Mouse (Mus musculus) heart, adult 2 months (tissue): ENCODE results near the gene Cdh26. TPM values are rescaled to one million over a fixed set of nuclear protein-coding genes. Genes with fewer than 3 reads are reported as not detected.

Experiments used
- DNase-seq, 2 experiments: peaks; one replicate each; pipeline ENCODE4 v3.0.0; 2021
- H3K27ac ChIP-seq: fragments of 200-600 bp; 2 replicates; pipeline ENCODE4 v1.8.1; 2022
- H3K27me3 ChIP-seq: fragments of 200-500 bp; 2 replicates; pipeline ENCODE4 v1.6.1; 2012; ENCODE audit warnings: mild to moderate bottlenecking, low read length, inconsistent platforms, mixed read lengths; ENCODE audit not compliant: control insufficient read depth, insufficient read depth
- H3K36me3 ChIP-seq: fragments of 200-500 bp; 2 replicates; pipeline ENCODE4 v1.6.1; 2012; ENCODE audit warnings: low read length, inconsistent platforms; ENCODE audit not compliant: control insufficient read depth, insufficient read depth
- H3K4me1 ChIP-seq: fragments of 200-500 bp; 2 replicates; pipeline ENCODE4 v1.6.1; 2011; ENCODE audit warnings: low read length; ENCODE audit not compliant: control insufficient read depth, insufficient read depth
- H3K4me3 ChIP-seq: fragments of 200-600 bp; 2 replicates; pipeline ENCODE4 v1.8.1; 2022
- H3K79me2 ChIP-seq: fragments of 200-500 bp; replicated peaks from 2 replicates; pipeline ENCODE4 v1.6.1; 2012; ENCODE audit warnings: mild to moderate bottlenecking, inconsistent platforms, low read length, moderate library complexity, mixed read lengths; ENCODE audit not compliant: control insufficient read depth, insufficient read depth
- H3K9ac ChIP-seq: fragments of 200-500 bp; 2 replicates; pipeline ENCODE4 v1.6.1; 2012; ENCODE audit warnings: low read depth, mild to moderate bottlenecking, control low read depth, inconsistent platforms, low read length, mixed read lengths
- CTCF ChIP-seq: fragments of 200-600 bp; IDR thresholded peaks from 2 replicates; pipeline ENCODE4 v1.8.1; 2022; ENCODE audit warnings: antibody characterized with exemption, mild to moderate bottlenecking, moderate library complexity
- EP300 ChIP-seq: fragments of 200-500 bp; IDR thresholded peaks from 2 replicates; pipeline ENCODE4 v1.6.1; 2011; ENCODE audit warnings: low read depth, low read length, control low read depth; ENCODE audit not compliant: insufficient read depth
- POLR2A ChIP-seq: fragments of 200-500 bp; IDR thresholded peaks from 2 replicates; pipeline ENCODE4 v1.6.1; 2011; ENCODE audit warnings: mild to moderate bottlenecking, low read depth, low read length, control low read depth; ENCODE audit not compliant: insufficient read depth
- WGBS: fragments of 180-500 bp; shearing (Covaris S2); methylation state at CpG from one replicate; pipeline ENCODE4 v1.1.7; 2018; 5-methylcytosine and 5-hydroxymethylcytosine counted together
- intact Hi-C: fragments of 180-260 bp; cut with DNase I; formaldehyde crosslinking; loops from one replicate; pipeline ENCODE4 v1.15.1; 2025
- polyA plus RNA-seq: library from polyadenylated mRNA; depleted of rRNA; stranded (reverse); fragments of >200 nt; gene quantifications from 2 replicates; pipeline ENCODE4 v1.2.3, GENCODE M21; 2012
- total RNA-seq, 2 experiments: library from RNA; stranded (reverse); gene quantifications; 2 replicates each; pipeline ENCODE4 v1.2.3; 2021

Gene Cdh26
- total and polyA plus RNA-seq, 3 experiments = 0.76 TPM; not detected in 2

- Histone ChIP-seq H3K27me3 (no peaks in the 10 kb centered on the region), H3K4me3 (no peak overlapping the region), H3K36me3 (peaks cover 5% of the 10 kb centered on the region; the same call in 1 of the 2 replicates), H3K4me1 (no peaks in the 10 kb centered on the region), H3K27ac (peak overlapping the region; percentile 61), H3K9ac (no peak overlapping the region), H3K79me2 (no peaks in the 10 kb centered on the region)
- intact Hi-C loops = no loop called here
- DNase-seq = no peak
- TF ChIP-seq EP300 = no peak
- TF ChIP-seq CTCF = no peak
- no peak for TF ChIP-seq POLR2A
- 41% methylated on average over 6 of the region's 6 CpGs for WGBS
Measured at GRCm38 (mm10) chr2:178421603-178422002, 8.7 kb upstream of the Cdh26 start.

GRCm38 (mm10) chr2:178422186-178422585, 8.1 kb upstream of the Cdh26 start:
- no peaks in the 10 kb centered on the region for H3K4me1 ChIP-seq
- TF ChIP-seq EP300 = no peak
- H3K36me3 ChIP-seq = peaks cover 5% of the 10 kb centered on the region; the same call in 1 of the 2 replicates
- DNase-seq = no peak
- H3K4me3 ChIP-seq = no peak overlapping the region
- peak overlapping the region; percentile 61 for H3K27ac ChIP-seq
- no peak overlapping the region for H3K9ac ChIP-seq
- H3K79me2 ChIP-seq = no peaks in the 10 kb centered on the region
- intact Hi-C loops = no loop called here
- WGBS = 42% methylated on average over 2 of the region's 3 CpGs
- H3K27me3 ChIP-seq = no peaks in the 10 kb centered on the region

- Histone ChIP-seq H3K9ac (no peak overlapping the region), H3K79me2 (no peaks in the 10 kb centered on the region), H3K4me1 (no peaks in the 10 kb centered on the region), H3K4me3 (no peak overlapping the region), H3K27me3 (no peaks in the 10 kb centered on the region), H3K27ac (no peak overlapping the region), H3K36me3 (peaks cover 5% of the 10 kb centered on the region; the same call in 1 of the 2 replicates)
- intact Hi-C loops = no loop called here
- no peak for TF ChIP-seq POLR2A
- TF ChIP-seq CTCF = no peak
- DNase-seq = no peak
- WGBS = 56% methylated on average over 5 of the region's 5 CpGs
Measured at GRCm38 (mm10) chr2:178423223-178423622, 7.1 kb upstream of the Cdh26 start.

GRCm38 (mm10) chr2:178426229-178426628, 4.1 kb upstream of the Cdh26 start:
- Histone ChIP-seq H3K4me1 (no peaks in the 10 kb centered on the region), H3K9ac (no peak overlapping the region), H3K79me2 (no peaks in the 10 kb centered on the region), H3K27me3 (no peaks in the 10 kb centered on the region), H3K4me3 (no peak overlapping the region), H3K36me3 (peaks cover 5% of the 10 kb centered on the region; the same call in 1 of the 2 replicates), H3K27ac (no peak overlapping the region)
- intact Hi-C loops = loop anchor here (2.0 to 5.0 kb wide), 3 partner anchors 66 to 241 kb away; no protein-coding TSS in a partner anchor
- TF ChIP-seq CTCF (peak; percentile 79), POLR2A (no peak)
- WGBS = 25% methylated on average over 4 of the region's 4 CpGs
- DNase-seq = peak in 1 of 2 experiments; percentile 3

GRCm38 (mm10) chr2:178427181-178427580, 3.1 kb upstream of the Cdh26 start:
- no peaks in the 10 kb centered on the region for H3K27me3 ChIP-seq
- H3K4me1 ChIP-seq = no peaks in the 10 kb centered on the region
- H3K9ac ChIP-seq = no peak overlapping the region
- H3K36me3 ChIP-seq = peaks cover 3% of the 10 kb centered on the region; the same call in 1 of the 2 replicates
- H3K27ac ChIP-seq = no peak overlapping the region
- TF ChIP-seq CTCF (no peak), EP300 (no peak), POLR2A (no peak)
- no peak for DNase-seq
- no peak overlapping the region for H3K4me3 ChIP-seq
- intact Hi-C loops = loop anchor here (2.0 to 5.0 kb wide), 3 partner anchors 65 to 240 kb away; no protein-coding TSS in a partner anchor
- 83% methylated on average over 5 of the region's 5 CpGs for whole genome bisulfite sequencing
- H3K79me2 ChIP-seq = no peaks in the 10 kb centered on the region

GRCm38 (mm10) chr2:178428183-178428582, 2.1 kb upstream of the Cdh26 start:
- Histone ChIP-seq H3K4me1 (no peaks in the 10 kb centered on the region), H3K36me3 (peaks cover under 1% of the 10 kb centered on the region; the same call in 1 of the 2 replicates), H3K27me3 (no peaks in the 10 kb centered on the region), H3K9ac (no peak overlapping the region), H3K79me2 (no peaks in the 10 kb centered on the region), H3K4me3 (no peak overlapping the region), H3K27ac (no peak overlapping the region)
- intact Hi-C loops = loop anchor here (5.0 kb wide), 2 partner anchors 64 to 239 kb away; no protein-coding TSS in a partner anchor
- WGBS = 74% methylated on average over 9 of the region's 9 CpGs
- TF ChIP-seq EP300 (no peak), CTCF (no peak), POLR2A (no peak)
- DNase-seq = no peak
